Mouse (Mus musculus): ENCODE results near the gene Pck2.
A peak's percentile ranks its signal among the peaks of the same experiment; 100 is the strongest.

The Pck2 gene

DNA sequence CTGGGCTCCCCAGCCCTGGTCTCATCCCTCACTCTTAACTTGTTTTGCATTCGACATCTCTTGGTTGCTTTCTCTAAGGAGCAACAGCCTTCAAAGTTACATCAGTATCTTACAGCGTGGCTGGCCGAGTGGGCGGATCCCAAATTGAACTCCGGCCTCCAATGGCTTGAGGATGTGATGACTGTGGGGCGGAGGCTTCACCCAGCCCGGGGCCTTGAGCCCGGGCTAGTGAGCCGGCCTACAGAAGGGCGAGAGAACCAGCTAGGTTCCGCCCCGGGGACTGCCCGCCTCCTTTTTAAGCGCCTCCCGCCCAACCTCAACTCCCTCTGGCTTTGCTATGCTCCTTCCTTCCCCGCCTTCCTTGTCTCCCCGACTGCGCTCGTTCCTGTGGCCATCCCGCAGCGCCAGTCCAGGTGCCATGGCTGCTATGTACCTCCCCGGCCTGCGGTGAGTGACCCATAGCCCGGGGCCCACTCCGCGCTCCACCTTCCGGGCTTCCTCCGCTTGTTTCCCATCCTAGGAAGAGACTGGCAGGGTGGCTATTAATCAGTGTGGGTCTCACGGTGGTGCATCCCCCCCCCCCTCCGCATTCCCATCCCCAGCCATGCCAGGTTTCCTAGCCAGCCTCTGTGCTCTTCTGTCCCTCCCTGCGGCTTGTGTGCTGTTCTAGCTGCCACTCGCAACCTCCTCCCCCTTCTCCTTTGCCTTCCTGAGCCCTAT, at the start of gene Pck2:
Gene Pck2 (plus strand): TSS at position 200 of the 720 bp plus-strand sequence.
- DNase-seq = peak; percentile 92

DNA sequence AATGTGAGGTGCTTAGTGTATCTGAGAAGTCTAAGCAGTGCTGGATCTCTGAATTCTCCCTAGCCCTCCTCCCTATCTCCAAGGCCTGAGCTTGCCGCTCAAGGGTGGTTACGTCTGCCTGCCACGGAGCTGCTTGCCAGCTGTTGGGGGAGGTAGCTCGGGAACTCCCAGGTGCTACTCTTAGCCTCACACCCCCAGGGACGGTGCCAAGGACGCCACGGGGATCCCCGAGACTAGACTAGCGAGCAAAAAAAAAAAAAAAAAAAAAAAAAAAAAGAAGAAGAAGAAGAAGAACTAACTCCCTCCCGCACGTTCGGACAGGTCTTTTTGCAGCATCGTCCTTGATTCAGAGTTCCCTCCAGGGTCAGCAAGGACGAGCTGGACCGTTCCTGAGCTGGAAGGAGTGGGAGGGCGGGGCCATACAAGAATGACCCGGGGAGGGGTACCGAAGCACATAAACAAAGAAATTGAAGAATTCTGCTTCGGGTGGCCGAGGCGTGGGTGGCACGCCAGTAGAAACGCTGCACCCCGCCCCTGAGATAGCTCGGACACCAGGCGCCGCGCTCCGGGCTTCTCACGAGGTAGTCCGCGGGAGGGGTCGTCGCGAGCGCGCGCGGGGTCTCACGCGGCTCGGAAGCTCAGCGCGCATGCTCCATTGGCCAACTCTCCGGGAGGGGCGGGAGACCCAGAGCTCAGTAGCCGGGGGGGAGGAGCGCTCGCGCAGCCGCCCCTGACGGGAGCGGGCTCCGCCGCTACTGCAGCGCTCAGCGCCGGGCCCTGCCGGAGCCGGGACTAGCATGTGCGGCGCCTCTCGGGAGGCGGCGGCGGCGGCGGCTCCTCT, 49.5 kb upstream of the Pck2 start, which contains the start of gene Carmil3:
Gene Carmil3 (plus strand): TSS at position 291 of the 841 bp plus-strand sequence.
- peak; percentile 58 for DNase-seq

DNA sequence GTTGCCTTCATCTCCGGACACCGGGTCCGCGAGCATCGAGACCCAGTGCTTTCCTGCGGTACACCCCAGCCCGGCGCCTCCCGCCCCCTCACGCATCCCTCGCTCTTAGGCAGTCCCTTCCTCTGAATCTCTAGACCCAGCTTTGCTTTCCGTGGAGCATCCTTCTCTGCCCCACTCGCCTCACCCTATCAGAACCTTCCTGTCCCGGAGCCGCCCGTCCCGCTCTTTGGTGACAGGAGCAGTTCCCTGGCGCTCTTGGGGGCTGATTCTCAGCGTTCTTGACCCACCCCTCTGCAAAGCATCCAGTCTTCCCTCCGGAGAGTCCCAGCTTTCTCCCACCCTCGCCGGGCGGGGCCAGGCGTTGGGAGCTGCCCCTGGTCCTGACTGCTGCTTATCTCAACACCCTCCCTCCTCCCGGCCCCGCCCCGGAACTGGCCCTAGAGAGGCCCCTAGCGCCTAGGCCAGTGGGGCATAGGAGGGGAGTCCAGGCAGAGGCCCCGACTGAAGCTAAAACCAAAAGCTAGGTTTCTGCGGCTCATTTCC, 48.7 kb upstream of the Pck2 start:
- DNase-seq = peak; percentile 45

DNA sequence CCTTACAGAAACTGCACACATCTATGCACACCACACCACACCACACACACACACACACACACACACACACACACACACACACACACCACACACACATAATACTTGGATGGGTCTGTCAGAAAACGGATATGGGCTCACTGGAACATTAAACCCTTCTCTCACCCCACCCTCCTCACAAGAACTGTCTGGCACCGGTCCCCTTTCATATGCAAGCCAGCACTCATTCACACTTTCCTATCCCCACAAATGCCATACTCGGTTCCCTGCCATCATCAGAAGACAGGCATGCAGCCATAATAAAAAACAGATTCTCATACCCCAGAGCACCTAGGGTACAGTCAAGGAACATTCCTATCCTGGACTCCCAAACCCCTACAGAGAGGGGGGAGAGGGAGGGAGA, 48.0 kb upstream of the Pck2 start:
- DNase-seq = no peak

DNA sequence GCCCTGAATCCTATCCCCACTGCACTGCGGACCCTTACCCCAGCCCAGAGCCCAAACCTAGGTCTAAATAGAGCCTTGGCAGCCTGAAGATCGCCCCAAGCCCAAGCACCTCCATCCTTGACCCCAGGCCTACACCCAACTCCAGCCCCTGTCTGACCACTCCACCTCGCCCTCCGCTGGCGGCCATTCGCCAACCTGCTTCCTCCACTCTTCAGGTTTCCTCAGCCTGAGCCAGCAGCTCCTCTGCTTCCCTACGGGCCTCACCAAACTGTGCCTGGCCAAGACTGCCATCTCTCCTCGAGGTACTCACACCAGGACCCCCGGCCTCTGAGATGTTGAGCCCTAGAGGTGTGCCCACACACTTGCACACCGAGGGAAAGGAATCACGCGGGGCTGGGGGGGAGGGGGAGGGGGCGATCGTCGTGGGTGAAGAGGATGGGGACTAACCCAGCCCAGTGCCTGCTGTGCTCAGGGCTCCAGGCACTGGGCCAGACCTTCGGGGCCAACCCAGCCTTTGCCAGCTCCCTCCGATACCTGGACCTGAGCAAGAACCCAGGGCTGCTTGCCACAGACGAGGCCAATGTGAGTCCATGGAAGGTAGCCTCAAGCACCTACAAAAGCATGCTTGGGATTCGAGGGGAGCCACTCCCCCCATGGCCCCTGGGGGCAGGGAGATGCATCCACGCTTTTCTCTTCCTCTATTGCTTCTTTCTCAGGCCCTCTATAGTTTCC, 44.4 kb upstream of the Pck2 start:
- DNase-seq = no peak

DNA sequence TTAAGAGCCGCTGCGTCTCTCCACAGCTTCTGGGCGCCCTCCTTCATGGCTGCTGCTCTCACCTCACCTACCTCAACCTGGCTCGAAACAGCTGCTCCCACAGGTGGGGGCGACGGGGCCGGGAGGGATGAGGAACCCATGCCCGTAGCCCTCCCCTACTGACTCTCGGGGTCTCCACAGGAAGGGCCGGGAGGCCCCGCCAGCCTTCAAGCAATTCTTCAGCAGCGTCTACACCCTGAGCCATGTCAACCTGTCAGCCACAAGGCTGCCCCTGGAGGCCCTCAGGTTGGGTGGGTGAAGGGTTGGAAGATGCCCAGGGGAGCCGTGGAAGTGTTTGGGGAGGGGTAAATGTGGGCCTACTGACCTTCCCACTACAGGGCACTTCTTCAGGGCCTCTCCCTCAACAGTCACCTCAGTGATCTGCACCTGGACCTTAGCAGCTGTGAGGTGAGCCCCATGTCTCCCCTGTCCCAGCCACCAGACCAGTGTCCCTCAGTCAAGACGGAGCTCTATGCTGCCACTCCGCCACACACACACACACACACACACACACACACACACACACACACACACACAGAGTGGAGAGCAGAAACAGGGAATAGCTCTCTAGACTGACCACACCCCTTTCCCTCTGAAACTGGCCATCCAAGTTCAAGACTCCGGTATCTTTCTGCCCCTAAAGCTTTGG, 43.2 kb upstream of the Pck2 start:
- no peak for DNase-seq

DNA sequence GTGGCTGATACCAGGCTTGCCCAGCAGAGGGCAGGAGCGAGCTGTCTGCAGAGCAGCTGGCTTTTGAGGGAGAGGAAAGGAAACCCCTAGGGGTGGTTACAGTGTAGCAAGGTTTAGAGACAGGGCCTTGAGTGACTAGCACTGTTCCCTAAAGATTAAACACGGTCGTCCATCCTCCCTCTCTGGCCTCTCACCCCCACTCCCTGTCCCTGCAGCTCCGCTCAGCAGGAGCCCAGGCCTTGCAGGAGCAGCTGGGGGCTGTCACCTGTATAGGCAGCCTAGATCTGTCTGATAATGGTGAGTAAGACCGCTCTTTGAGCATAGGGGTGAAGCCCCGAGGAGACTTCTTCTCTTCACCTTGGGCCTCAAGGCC, 42.6 kb upstream of the Pck2 start:
- peak; percentile 66 for DNase-seq

DNA sequence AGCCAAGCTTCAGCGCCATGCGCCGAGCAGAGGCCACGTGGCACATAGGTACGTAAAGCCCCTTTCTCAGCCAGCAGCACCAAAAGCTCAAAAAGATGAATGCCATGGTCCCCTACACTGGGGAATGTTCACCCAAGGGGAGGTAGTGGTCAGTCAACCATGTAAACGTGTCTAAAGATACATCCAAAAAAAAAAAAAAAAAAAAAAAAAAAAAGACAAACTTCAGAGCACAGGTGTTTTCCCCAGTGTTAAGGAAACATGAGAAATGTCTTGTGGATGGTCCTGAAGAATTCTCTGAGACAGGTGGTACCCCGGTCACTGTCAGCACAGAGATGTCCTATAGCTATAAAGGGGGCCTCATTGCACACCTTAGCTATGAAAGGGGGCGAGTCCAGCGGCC, 34.5 kb upstream of the Pck2 start:
- DNase-seq = no peak

DNA sequence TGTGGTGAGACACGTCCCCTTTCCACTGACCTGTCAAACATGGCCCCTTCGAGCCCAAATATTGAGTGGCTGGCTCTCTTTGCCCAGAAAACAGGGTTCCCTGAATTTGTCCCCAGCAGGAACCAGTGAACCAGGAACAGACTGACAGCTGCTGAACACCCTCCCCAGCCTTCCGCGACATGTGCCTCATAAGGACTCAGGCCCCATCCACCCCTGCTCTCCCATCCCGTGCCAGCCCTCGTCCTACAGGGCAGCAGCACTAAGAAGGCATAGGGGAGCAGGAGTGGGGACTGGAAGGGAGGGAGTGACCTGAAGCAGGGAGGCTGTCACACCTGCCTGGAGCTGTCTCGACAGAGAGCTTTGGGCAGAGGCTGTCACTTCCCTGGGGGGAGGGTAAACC, 32.3 kb upstream of the Pck2 start:
- no peak for DNase-seq

DNA sequence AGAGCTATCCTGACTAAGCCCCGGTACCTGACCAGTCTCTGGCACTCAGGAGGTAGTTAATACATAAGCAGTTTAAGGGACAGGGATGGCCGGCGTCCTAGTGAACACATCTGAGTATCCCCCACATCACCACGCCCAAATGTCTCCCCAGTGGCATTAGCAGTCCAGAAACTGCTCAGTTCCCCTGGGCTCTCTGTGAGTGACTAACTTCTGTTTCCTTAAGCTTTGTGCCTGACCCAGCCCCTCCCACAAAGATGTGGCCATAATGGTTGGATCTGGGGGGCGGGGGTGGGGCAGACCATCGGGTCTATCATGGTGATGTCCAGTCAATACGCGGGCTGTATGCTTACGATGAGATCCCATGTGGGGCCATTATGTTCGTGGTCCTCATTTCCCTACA, 30.5 kb upstream of the Pck2 start:
- DNase-seq = no peak

DNA sequence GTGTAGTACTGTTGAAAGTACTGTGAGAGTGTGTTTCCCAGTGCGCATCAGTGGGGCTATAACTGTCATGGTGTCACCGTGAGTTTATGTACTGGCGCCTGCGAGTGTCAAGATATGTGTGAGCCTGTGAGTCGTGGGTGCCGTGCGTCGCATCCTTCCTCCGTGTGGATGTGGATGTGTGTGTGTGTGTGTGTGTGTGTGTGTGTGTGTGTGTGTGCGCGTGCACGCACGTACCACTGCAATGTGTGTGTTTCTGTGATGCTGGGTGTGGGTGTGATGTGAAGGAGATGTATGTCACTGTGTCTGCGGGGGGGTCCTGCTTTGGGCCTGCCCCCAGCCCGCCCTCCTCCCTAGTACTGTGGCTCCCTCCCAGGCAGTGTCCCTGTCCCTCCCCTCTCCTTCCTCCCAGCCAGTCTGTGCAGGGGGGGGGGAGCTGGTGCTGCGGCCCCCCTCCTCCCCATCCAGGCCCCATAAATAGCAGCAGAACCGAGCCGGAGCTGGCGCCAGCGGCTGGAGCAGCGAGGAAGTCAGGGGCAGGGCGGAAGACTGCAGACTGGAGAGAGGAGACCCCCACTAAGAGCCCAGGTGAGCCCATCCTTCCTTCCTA, 29.8 kb upstream of the Pck2 start, which contains the start of gene Cpne6:
Gene Cpne6 (plus strand): TSS at position 321 of the 607 bp plus-strand sequence.
- no peak for DNase-seq

DNA sequence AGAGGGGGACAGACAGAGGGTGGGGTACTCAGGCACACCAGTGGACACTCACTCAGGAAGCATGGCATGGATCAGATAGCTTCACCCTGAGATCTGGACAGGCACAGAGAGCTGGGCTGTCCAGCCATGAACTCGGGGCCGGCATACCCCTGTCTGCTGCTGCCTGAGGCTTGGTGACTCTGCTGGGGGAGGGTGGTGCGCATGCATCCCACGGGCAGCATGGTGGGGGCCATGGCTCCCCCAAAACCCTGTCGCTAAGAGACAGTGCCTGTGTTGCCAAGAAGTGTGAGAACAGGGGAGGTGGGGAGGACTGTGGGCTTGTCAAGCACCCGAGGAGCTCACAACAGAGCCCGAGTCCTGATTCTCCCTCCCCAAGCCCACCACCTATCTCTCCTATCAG, 29.0 kb upstream of the Pck2 start:
- DNase-seq = no peak

DNA sequence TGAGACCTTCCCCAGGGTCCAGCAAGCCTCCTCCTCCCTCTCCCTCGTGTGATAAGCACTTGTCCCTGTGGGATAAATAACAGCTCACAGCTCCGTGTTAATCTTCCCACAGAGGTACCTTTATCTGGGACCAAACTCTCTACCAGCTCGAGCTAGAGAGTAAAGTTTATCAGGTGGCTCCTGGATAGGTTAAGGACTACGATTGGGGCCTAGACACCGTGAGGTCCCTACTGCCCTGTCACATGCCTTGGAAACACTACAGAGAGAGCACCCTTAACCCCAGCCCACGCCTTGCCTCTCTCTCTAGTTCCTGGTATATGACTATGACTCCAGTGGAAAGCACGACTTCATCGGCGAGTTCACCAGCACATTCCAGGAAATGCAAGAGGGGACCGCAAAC, 26.1 kb upstream of the Pck2 start:
- DNase-seq = no peak

DNA sequence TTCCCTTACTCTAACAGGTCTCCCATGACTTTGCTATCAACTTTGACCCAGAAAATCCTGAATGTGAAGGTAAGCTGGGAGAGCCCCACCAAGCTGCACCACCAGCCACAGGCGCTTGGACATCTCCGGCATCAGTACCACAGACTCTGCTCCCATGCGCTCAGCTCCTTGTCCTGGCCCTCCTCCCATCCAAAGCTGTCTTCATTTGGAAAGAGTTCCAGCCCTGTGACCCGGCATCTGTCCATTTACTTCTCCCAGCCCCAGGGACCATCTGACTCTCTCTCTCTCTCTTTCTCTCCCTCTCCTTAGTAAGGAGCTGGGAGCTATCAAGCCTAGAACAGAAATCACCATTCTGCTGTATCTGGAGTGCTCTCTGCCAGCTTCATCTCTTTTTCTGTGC, 24.2 kb upstream of the Pck2 start:
- DNase-seq = no peak

DNA sequence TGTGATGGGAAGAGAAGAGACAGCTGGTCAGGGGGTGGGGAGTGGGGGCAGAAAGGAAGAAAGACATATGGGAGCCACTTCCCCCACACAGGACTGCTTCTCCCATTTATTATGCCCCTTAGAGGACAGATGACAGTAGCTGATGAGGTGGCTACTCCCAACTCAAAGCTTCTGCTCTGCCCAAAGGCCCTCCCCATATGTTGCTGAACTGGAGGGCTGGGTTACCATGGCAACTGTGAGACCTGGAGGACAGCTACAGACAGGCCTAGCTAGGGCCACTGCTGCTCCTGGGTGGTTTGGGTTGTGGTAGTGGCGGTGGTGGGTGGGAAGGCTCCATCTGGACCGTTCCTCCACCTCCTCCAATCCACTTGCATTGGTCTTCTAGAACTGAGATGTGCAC, 21.2 kb upstream of the Pck2 start:
- no peak for DNase-seq

DNA sequence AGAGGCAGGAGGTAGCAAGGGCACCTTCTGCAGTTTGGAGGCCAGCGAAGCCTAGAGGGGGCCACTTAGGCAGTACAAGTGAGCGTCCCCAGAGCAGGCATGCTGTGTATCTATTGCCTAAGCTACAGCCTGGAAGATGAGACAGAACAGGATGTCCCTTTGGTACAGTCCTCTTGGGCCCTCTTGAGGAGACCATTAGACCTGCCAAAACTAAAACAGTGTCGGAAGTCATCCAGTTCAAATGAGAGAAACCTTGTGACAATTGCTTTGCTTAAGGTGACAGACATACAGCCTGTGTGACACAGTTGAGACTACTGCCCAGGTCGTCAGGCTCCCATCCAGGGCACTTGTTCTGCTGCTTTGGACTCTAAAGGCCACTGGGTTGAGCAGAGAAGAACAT, 20.5 kb upstream of the Pck2 start:
- no peak for DNase-seq

DNA sequence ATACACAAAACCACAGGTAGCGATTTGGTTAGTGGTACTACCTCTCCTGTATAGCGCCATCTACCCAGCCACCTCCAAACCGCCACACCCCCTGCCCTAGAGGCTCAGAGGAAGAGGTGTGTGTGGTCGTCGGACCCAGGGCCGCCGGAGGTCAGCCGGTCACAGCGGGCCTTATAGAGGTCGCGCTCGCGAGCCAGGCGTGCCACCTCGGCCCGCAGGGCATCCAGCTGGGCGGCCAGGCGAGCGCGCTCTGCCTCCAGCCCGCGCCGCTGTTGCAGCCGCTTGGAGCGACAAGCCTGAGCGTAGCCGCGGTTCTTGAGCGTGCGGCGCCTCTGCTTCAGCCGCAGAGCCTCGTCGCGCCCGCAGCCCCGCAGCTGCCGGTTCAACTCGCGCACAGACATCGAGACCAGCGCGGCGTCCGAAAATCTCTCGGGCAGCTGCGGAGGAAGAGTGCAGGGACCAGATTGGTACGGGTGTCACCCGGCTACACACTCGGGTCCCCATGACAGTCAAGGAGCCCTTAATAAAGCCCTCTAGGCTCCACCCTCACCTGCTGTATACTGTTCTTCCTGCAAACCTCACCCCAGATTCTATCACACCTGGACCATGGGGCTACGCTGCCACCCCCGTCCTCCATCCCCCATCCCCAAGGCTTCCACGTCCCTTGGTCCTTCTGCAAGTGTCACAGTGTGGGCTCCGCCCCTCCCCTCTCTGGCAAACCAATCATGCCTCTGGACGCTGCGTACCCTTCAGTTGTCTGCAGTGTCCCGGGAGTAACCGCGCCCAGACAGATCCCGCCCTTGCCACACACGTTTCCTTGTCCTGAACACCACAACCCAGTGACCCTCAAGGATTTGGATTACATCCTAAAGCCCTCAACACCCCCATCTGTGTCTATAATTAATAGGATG, 19.4 kb upstream of the Pck2 start:
- DNase-seq = no peak

DNA sequence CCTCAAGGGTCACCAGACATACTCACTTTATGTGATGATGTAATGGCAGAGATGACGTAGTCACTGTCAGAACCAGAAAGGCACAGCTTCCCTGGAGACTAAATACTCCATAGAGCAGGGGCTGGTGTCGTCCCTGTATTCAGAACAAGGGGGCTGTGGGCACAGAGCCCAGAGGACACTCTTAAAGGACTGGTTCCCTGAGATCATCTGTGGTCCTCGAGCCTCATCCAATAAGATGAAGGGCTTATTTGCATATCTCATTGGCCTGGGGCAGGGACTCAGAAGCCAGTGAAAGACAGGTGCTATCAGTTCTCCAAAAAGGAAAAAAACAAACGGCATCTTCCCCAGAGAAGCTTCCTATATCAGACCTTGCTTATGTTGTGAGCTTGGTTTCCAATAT, 16.0 kb upstream of the Pck2 start:
- DNase-seq = no peak

DNA sequence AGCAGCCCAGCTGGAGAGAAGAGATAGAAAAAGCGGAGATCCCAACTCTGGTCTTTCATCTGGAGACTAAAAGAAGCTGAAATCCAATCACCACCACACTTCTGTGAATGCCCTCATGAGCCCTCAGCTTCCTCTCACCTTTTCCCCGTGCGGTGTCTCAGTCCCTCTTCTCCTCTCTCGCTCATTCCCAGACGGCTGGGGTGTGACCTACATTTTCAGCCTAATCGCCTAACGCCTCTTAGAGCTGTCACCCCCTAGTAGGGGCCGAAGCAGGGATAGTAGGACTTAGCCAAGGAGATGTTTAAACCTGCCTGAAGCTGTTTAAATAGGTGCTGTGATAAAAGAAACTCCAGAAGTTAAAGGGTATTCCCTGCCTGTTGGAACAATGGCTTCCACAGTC, 15.3 kb upstream of the Pck2 start, which contains the start of gene Nrl:
Gene Nrl (minus strand): TSS at position 197 of the 400 bp plus-strand sequence.
- no peak for DNase-seq

DNA sequence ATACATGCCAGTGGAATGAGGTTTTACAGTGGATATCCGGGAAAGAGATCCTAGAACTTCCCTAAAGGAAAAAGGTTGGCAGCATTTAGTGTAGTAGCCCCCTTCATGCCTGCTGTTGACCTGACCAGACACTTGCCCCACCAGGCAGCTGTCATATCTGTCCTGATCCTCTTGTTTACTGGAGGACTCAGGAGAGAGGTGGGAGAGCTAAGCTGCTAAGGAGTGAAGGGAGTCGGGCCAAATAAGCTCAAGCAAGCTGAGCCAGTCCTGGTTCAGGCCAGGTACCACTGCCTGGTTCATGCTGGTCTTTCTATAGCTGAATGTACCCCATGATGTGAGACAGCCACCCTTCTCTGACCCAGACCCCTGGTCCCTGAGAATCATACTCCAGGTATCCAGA, 13.4 kb upstream of the Pck2 start:
- no peak for DNase-seq

DNA sequence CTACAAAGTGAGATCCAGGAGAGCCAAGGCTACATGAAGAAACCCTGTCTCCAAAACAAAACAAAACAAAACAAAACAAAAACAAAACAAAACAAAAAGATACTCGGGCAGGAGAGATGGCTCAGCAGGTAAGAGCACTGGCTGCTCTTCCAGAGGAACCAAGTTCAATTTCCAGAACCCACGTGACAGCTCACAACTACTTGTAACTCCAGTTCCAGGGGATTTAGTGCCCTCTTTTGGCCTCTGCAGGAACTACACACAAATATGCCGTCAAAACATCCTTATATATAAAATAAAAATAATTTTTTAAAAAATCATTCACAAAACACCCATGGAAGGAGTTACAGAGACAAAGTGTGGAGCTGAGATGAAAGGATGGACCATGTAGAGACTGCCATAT, 12.1 kb upstream of the Pck2 start:
- DNase-seq = peak; percentile 30

Data from kidney, adult 11 months (tissue).